Mouse (Mus musculus) cerebellum, adult 2 months (tissue): Measurements from ENCODE around the gene Sec24b.

ENCODE experiments used
- CTCF ChIP-seq: fragments of 200-500 bp; IDR thresholded peaks from 2 replicates; pipeline ENCODE4 v1.5.1; 2011; ENCODE audit warnings: low read depth, mild to moderate bottlenecking, control low read depth, low read length, moderate library complexity, borderline replicate concordance; ENCODE audit not compliant: insufficient read depth
- POLR2A ChIP-seq: fragments of 200-500 bp; IDR thresholded peaks from 2 replicates; pipeline ENCODE4 v1.6.1; 2011; ENCODE audit warnings: low read length, control low read depth, borderline replicate concordance; ENCODE audit not compliant: insufficient read depth

GRCm38 (mm10) chr3:130026181-130026580 lies 35.2 kb downstream of the Sec24b start:
- TF ChIP-seq CTCF: no peak
- no peak for TF ChIP-seq POLR2A
